Mouse (Mus musculus): ENCODE results near the gene Cnot6l.

The Cnot6l gene

DNA sequence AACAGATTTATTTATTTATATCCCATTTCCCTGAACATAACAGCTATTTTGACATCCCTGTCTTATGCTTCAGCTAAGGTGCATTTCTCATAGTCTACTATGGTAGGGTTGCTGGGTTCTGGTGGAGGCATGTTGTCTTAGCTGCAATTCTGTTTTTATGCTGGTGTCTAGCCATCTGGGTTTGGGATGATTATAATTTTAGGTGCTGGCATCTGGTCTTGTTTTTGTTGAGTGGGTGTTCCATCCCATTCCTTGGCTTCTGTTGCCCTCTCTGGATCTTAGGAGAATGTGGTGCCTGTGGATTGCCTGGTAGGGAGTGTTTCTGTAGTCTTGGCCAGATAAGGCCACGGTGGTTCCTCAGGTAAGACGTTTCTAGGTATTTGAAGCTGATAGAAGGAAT lies 134.2 kb downstream of the Cnot6l start:
- intact Hi-C loops (cut with DNase I): loop anchor here (10.0 kb wide), 1 partner anchor 145 kb away; no protein-coding TSS in a partner anchor
